Mouse (Mus musculus): ENCODE measurements around the gene Arl15.
A peak's percentile ranks its signal among the peaks of the same experiment; 100 is the strongest.

The Arl15 gene

GRCm38 (mm10) chr13:113843901-113844300 is 49.6 kb downstream of the Arl15 start:
- no peak for DNase-seq (ENCODE audit: low read depth, low spot score)

DNA sequence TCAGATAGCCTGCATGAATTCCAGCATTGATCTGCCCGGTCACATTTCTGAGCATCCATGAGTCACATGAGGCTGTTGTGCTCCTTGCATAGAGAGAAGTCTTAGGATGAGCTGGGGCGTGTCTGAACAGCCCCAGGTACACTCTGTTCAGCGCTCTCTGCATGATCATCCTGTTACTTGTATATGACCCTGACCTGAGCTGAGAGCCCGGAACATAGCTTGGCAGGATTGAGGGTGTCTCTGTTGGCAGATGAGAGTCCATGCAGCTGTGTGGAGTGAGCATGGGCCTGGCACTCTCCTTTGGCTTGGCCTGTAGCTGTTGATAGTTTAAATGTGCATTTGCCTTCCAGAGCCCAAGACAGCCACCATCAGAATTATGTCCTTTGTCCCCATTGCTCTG is 50.4 kb downstream of the Arl15 start:
- no peak for DNase-seq (ENCODE audit: low read depth, low spot score)

DNA sequence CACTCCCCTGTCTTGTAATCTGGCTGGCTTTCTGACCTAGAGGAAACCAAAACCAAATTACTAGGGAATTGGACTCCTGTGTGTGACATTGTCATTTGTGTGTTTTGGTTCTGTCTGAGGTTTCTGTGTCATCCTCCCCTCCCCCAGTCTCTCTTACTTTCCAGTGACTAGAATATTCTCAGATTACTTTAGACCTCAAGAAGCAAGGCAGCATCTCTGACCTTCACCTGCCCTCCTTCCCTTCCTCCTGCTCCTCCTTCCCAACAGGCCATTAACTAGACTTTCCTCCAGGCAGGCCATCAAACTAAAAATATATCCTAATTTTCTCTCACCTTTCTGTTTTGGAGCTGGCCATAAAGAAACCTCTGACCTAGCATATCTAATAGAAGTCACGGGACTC is 50.9 kb downstream of the Arl15 start:
- no peak for DNase-seq (ENCODE audit: low read depth, low spot score)

DNA sequence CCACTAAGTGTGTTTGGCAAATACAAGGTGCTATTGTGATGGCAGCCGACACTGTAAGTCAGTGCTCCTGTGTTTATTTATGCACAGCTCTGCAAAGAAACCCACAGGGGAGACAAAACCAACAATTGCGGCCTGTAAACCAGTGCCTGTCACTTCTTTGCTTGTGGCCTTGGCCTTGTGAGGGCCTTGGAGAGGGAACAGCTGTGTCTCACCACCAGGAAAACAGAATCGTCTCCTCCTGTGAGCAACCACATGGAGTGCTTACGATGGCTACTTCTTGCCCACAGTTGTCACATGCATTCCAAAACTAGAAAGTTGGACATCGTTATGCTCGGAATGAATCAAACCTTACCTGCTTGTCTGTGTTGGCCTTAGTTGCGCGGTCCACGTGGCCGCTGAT is 52.1 kb downstream of the Arl15 start:
- DNase-seq (ENCODE audit: low read depth, low spot score), result no peak

GRCm38 (mm10) chr13:113850431-113851034 is 56.2 kb downstream of the Arl15 start:
- DNase-seq (ENCODE audit: low read depth, low spot score), result no peak

DNA sequence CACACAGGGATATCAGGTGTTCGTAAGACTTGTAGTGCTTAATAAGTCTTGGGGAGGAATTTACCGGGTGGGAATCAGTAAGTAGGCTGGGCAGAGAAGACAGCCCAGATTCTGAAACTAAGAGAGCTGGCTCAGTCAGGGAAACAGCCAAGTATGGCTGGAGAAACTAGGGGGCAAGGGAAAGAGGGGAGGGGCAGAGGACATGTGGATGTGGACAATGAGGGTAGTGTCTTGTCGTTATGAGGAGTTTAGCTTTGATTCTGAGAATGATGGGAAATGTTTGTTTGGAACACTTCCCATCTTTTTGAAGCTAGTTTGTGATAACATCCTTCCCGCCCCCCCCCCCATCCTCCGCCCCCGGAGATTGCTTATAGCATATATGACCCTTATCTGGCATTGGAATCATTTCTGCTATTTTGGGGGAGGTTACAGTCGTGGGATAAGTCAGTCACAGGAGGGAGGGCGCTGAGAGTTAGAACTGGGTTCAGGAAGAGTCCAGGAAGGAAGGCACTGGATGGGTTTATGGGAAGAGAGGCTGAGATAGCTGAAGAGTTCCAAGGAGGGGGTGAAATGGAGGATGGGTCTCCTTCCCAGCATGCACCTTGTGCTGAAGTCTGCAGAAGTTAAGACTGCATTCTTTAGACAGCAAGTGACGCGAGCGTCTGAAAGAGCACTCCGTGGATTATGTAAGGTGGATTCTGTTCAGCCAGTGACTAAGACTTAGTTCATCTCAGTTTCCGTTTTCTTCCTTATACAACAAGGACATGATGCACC is 57.5 kb downstream of the Arl15 start:
- no peak for DNase-seq (ENCODE audit: low read depth, low spot score)

GRCm38 (mm10) chr13:113852376-113852666 is 58.0 kb downstream of the Arl15 start:
- DNase-seq (ENCODE audit: low read depth, low spot score), result no peak

DNA sequence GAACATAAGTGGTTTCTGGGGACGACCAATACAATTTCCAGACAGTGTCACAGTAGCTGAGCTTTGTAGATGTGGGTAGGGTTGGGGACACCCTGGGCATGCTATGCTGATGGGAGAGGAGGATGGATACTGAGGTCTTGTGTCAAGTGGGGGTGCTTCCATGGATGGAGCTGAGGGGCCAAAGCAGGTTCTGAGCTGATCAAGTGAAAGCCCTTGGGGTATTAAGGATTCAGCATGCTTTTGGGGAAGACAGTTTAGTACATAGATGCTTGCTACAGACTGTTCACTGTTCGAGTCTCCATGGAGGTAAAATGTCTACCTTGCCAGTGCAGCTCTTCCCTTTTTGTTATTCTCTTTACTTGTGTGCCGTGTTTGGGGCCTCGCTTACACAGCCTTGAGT is 59.8 kb downstream of the Arl15 start:
- no peak for DNase-seq (ENCODE audit: low read depth, low spot score)

DNA sequence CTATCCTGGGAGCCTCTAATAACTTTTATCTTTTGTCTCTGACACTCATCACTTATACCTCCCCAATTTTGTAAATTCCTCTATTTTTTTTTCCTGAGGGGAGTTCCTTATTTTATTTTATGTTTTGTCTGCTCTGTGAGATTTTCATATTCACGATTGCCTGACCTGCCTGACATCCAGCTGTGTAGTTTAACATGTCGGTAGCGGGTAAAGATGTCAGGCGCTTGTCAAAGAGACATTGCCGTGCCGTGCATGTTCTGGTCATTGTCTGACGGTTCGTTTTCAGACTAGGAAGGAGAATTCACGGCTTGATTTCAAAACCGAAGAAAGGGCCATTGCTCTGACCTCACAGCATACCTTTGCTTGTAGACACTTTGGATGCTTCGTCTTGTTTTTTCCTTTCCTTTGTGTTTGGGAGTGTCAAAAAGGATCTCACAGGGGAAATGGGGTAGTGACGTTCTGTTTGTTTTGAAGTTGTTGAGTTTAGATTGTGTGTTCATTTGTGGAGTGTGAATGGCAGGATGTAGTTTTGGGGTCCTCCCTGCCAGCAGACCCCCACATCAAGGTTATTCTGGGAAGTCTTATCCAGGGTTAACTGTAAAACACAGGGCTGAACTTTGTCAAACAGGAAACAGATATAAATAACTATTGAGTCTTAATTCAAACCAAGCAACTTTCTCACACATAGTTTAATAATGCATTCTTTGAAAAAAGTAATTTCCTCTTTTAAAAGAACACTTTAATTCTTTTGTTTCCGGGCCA is 60.4 kb downstream of the Arl15 start:
- DNase-seq (ENCODE audit: low read depth, low spot score), result no peak

- DNase-seq (ENCODE audit: low read depth, low spot score), result no peak
Observed at GRCm38 (mm10) chr13:113856946-113857345, 62.6 kb downstream of the Arl15 start.

DNA sequence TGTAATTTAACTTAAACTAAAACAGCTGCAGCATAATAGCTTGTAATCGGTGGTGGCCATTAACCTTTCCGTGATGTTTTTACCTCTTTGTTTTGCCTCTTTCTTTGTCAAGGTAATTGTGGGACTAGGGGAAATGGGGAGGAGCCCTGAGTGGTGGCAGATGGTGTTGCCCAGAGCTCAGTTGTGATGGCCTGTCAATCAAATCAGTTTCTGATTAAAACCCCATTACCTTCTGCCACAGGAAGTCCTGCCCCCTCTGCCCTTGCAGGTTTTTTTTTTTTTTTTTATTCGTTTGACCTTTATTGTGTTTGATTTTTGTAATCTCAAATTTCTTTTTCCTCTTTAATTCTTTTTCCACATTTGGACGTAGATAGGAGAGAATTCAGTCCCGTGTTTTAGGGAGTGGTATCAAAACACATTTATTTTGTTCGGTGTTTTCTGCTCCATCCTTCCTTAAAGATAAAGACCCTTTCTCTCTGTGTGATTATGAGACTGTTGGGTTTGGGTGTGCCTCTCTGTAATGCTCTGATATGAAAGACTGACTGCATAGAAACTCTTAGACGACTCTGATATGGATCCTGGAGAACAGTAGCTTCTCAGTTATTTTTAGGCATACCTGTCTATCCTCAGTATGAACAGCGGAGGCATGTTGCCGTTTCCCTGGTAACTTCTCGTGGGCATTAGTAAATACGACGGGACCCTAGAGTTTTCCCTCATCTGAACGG is 64.5 kb downstream of the Arl15 start:
- DNase-seq (ENCODE audit: low read depth, low spot score), result no peak

GRCm38 (mm10) chr13:113859392-113859776 is 65.1 kb downstream of the Arl15 start:
- DNase-seq (ENCODE audit: low read depth, low spot score), result no peak

GRCm38 (mm10) chr13:113860816-113861215 is 66.5 kb downstream of the Arl15 start:
- no peak for DNase-seq (ENCODE audit: low read depth, low spot score)

- DNase-seq (ENCODE audit: low read depth, low spot score), result no peak
Observed at GRCm38 (mm10) chr13:113861231-113861630, 66.9 kb downstream of the Arl15 start.

DNA sequence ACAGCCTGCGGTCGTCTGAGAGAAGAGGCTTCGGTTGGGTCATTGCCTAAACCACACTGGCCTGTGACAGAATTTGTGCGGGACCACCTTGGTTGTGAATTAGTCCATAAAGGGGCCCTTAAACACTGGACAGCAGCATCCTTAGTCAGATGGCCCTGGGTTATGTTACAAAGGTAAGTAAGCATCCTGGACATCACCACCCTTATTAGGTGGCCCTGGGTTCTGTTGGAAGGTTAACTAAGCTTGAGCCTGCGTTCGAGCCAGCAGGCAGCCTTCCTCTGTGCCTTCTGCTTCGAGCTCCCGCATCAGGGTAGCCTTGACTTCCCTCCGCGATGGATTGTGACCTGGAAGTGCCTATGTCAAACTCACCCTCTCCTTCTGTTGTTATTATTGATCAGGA is 68.6 kb downstream of the Arl15 start:
- DNase-seq (ENCODE audit: low read depth, low spot score), result no peak

DNA sequence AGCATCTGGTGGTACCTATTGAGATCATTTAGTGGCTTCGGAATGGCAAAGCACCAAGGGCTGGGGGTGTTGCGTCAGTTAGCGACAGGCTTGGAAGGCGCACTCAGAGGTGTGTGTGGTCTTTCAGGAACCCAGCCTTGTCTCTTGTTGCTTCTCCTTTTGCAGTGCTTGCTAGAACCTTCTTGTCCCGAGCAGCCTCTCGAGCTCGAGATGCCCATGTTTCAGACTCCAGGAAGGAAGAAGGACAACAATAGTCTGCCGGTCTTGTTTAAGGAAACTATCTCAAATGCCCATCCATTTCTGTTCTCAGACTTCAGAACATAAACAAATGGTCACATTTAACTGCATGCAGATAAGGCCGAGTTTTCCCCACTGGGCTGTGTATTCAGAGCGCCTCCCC is 69.4 kb downstream of the Arl15 start:
- no peak for DNase-seq (ENCODE audit: low read depth, low spot score)

GRCm38 (mm10) chr13:113864278-113864677 is 70.0 kb downstream of the Arl15 start:
- no peak for DNase-seq (ENCODE audit: low read depth, low spot score)

- DNase-seq (ENCODE audit: low read depth, low spot score), result peak; percentile 84
Observed at GRCm38 (mm10) chr13:113864893-113865292, 70.6 kb downstream of the Arl15 start.

DNA sequence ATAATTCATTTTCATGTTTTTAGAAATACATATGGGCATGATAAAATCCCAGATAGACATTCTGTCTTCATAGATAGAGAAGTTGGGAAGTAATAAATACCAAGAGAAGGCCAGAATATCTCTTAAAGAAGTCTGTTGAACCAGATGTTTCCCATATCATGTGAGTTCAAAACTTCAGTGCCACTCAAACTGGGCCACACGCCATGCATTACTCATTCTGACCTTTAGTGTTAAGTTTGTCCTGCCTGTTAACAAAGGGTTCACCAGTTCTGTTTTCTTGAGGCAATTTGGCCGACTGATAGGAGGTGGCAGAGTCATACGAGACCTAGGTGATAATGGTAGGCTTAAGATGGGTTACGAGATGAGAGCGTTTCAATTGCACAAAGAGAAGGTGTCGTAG is 71.1 kb downstream of the Arl15 start:
- DNase-seq (ENCODE audit: low read depth, low spot score), result peak; percentile 77

DNA sequence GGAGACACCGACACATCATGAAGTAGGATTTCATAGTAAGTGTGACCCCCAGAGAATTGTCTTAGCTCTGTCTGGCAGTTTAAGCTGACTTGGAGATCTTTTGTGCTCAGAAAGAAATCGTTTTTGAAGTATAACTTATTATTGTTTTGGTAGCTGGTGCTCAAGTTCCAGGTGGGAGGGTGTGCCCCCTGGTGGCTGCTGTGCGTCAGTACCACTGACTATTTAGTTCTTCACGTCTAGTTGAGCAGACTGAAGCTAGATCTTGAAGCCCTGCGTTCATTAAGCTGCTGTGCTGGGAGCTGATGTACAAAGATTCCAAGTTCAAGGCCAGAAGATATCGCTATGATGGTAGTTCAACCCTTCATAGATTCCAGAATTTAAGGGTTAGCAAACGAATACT is 71.5 kb downstream of the Arl15 start:
- DNase-seq (ENCODE audit: low read depth, low spot score), result peak; percentile 69

DNA sequence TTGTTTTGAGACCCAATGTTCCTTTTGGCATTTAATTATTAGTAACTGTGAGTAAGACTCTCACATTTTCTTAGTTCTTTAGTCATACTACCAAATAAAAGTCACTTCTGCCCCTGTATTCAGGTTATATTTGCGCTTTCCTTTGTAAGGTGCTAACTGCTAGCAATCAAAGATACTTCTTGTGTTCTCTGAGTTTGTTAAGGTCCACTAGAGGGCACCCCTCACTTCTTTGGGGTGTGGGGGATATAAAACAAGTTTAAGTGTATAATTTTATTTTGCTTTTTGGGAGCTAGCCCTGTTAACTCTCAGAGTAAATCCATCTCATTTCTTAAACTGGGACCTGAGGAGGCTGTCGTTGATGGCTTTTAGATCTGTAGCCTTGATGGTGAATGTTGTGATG is 73.4 kb downstream of the Arl15 start:
- peak; percentile 60 for DNase-seq (ENCODE audit: low read depth, low spot score)
